Mouse (Mus musculus) spleen, adult 10 weeks (tissue): Measurements from ENCODE around the gene Tcam1. TPM values are rescaled to one million over a fixed set of nuclear protein-coding genes. Genes with fewer than 3 reads are reported as not detected.

Experiments used
- polyA plus RNA-seq: library from polyadenylated mRNA; stranded (reverse); fragments of 350-450 nt; fragmentation: Illumina TruSeq; extraction: RNeasy Lipid Tissue Mini Kit (QIAGEN cat#74804); gene quantifications from one replicate; pipeline ENCODE4 v1.2.3, GENCODE M21; 2015; ENCODE audit warnings: low replicate concordance; ENCODE audit not compliant: insufficient read depth

The Tcam1 gene
- polyA plus RNA-seq = 0.26 TPM

DNA sequence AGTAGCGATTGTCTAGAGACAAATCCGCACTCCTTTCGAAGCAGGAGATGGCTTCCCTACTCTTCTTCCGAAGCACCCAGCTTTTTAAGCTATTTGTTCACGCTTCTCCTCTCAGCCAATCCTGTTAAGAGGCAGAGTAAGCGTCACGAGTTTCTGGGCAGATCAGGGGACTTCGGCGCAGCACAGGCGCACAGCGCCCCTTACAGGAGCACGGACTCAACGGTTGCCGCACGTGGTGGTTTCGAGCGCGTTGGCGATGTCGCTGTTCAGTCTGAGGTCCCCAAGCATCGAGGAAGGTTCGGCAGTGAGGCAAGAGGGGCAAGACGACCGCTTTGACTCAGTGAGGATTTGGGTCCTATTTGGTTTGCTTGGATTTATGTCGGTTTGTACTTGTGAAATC lies at the start of gene Tcam1:
Tcam1 (plus strand) TSS at position 219 of the 400 bp plus-strand sequence.

GRCm38 (mm10) chr11:106255685-106256451 lies 20.6 kb upstream of the Tcam1 start, which contains the start of the genes Ftsj3 and Psmc5:
TSS of gene Ftsj3 (minus strand) at chr11:106256079.
TSS of gene Psmc5 (plus strand) at chr11:106256154.

GRCm38 (mm10) chr11:106272644-106273310 lies 3.7 kb upstream of the Tcam1 start, which contains the start of gene Smarcd2:
TSS of gene Smarcd2 (minus strand) at chr11:106272972.

GRCm38 (mm10) chr11:106301765-106302164 lies 25.3 kb downstream of the Tcam1 start, which contains the start of gene Gh:
TSS of gene Gh (minus strand) at chr11:106301865.

GRCm38 (mm10) chr11:106314333-106314812 lies 37.9 kb downstream of the Tcam1 start, which contains the start of gene Cd79b:
TSS of gene Cd79b (minus strand) at chr11:106314762.

Other genes starting within 250 kb of the Tcam1 start
- gene Dcaf7, start 239.8 kb upstream of the Tcam1 start, polyA plus RNA-seq = 67.7 TPM
- 15.3 TPM for gene Taco1, start 210.6 kb upstream of the Tcam1 start, polyA plus RNA-seq
- 60.8 TPM for gene Map3k3, start 192.1 kb upstream of the Tcam1 start, polyA plus RNA-seq
- not detected for gene Gm10840, start 115.8 kb upstream of the Tcam1 start, polyA plus RNA-seq
- gene Limd2, start 115.8 kb upstream of the Tcam1 start, polyA plus RNA-seq = 322 TPM
- gene Strada, start 74.5 kb upstream of the Tcam1 start, polyA plus RNA-seq = 35.5 TPM
- 113 TPM for gene Ccdc47, start 60.3 kb upstream of the Tcam1 start, polyA plus RNA-seq
- 89.4 TPM for gene Ddx42, start 59.7 kb upstream of the Tcam1 start, polyA plus RNA-seq
- gene Ftsj3, start 20.6 kb upstream of the Tcam1 start, polyA plus RNA-seq = 75.9 TPM
- 94.7 TPM for gene Psmc5, start 20.5 kb upstream of the Tcam1 start, polyA plus RNA-seq
- 94.5 TPM for gene Smarcd2, start 3.7 kb upstream of the Tcam1 start, polyA plus RNA-seq
- 1.0 TPM for gene Gh, start 25.2 kb downstream of the Tcam1 start, polyA plus RNA-seq
- gene Cd79b, start 38.1 kb downstream of the Tcam1 start, polyA plus RNA-seq = 960 TPM
- gene Scn4a, start 76.6 kb downstream of the Tcam1 start, polyA plus RNA-seq = 6.6 TPM
- gene Prr29, start 88.8 kb downstream of the Tcam1 start, polyA plus RNA-seq = 0.33 TPM
- gene Icam2, start 111.4 kb downstream of the Tcam1 start, polyA plus RNA-seq = 103 TPM
- gene Ern1, start 211.2 kb downstream of the Tcam1 start, polyA plus RNA-seq = 17.4 TPM